Mouse (Mus musculus) heart, embryonic 14.5 days (tissue): ENCODE measurements around the gene Gpr135. TPM values are rescaled to one million over a fixed set of nuclear protein-coding genes. Genes with fewer than 3 reads are reported as not detected.
A peak's percentile ranks its signal among the peaks of the same experiment; 100 is the strongest.

Source experiments
- ATAC-seq: fragments of 200-750 bp; cut with Nextera tagmentation; 2 replicates; pipeline ENCODE4 v1.8.0; 2017; ENCODE audit warnings: low read depth, moderate TSS enrichment; ENCODE audit not compliant: insufficient number of reproducible peaks, insufficient read depth, low FRiP score
- H3K27ac ChIP-seq, 2 experiments: fragments of 200-500 bp in 1 of 2; fragments of 300-500 bp in 1 of 2; sonication (generic) in 1 of 2; replicated peaks in 1 of 2; 2 replicates each; pipeline ENCODE4 v1.5.1; 2012 to 2014; ENCODE audit warnings: low read depth in 2 of 2, low read length in 2 of 2, control low read depth in 1 of 2, mild to moderate bottlenecking in 1 of 2, mixed read lengths in 1 of 2; ENCODE audit not compliant: control insufficient read depth in 1 of 2, insufficient read depth in 1 of 2
- H3K27me3 ChIP-seq: fragments of 300-500 bp; sonication (generic); 2 replicates; pipeline ENCODE4 v1.6.1; 2014; ENCODE audit warnings: mild to moderate bottlenecking, low read length, control low read depth; ENCODE audit not compliant: control insufficient read depth, insufficient read depth
- H3K36me3 ChIP-seq: fragments of 300-500 bp; sonication (generic); 2 replicates; pipeline ENCODE4 v1.6.1; 2014; ENCODE audit warnings: mild to moderate bottlenecking, control low read depth, low read length, mixed read lengths; ENCODE audit not compliant: control insufficient read depth, insufficient read depth
- H3K4me1 ChIP-seq, 2 experiments: fragments of 200-500 bp in 1 of 2; fragments of 300-500 bp in 1 of 2; sonication (generic) in 1 of 2; 2 replicates each; pipeline ENCODE4 v1.6.1; 2012 to 2014; ENCODE audit warnings: low read length in 2 of 2, control low read depth in 1 of 2, mixed read lengths in 1 of 2; ENCODE audit not compliant: control insufficient read depth in 2 of 2, insufficient read depth in 2 of 2
- H3K4me2 ChIP-seq: fragments of 300-500 bp; sonication (generic); 2 replicates; pipeline ENCODE4 v1.6.1; 2014; ENCODE audit warnings: mild to moderate bottlenecking, low read length
- H3K4me3 ChIP-seq, 2 experiments: fragments of 200-500 bp in 1 of 2; fragments of 300-500 bp in 1 of 2; sonication (generic) in 1 of 2; 2 replicates each; pipeline ENCODE4 v1.5.1; 2012 to 2014; ENCODE audit warnings: low read length in 2 of 2, mild to moderate bottlenecking in 2 of 2, control low read depth in 1 of 2, low read depth in 1 of 2, moderate library complexity in 1 of 2; ENCODE audit not compliant: control insufficient read depth in 1 of 2, insufficient read depth in 1 of 2
- H3K9ac ChIP-seq: fragments of 300-500 bp; sonication (generic); 2 replicates; pipeline ENCODE4 v1.6.1; 2014; ENCODE audit warnings: mild to moderate bottlenecking, low read length
- H3K9me3 ChIP-seq: fragments of 300-500 bp; sonication (generic); 2 replicates; pipeline ENCODE4 v1.6.1; 2016; ENCODE audit warnings: low read length, control low read depth; ENCODE audit not compliant: control insufficient read depth
- WGBS: fragments of 180-500 bp; shearing (Covaris S2); extraction: QIAGEN DNeasy Blood & Tissue Kit; methylation state at CpG from one replicate; pipeline ENCODE4 v1.1.7; 2014; 5-methylcytosine and 5-hydroxymethylcytosine counted together
- polyA plus RNA-seq: library from polyadenylated mRNA; unstranded; fragments of >200 nt; fragmentation: Nextera tagmentation; extraction: Ambion mirVana; gene quantifications from 2 replicates; pipeline ENCODE4 v1.2.1, GENCODE M21; 2014

The Gpr135 gene
- polyA plus RNA-seq: 0.69 and 0.82 TPM in 2 replicates

GRCm38 (mm10) chr12:72070327-72071269 lies at the start of gene Gpr135:
Gene Gpr135, minus strand, starts transcription at chr12:72071125.
- Histone ChIP-seq H3K9ac (peak within 1 kb of the TSS; percentile 69), H3K4me1 (peaks cover 0 to 7% of the 10 kb centered on the region in 2 experiments; a peak in 1 of 4 replicates), H3K27me3 (peaks cover 15% of the 10 kb centered on the region), H3K36me3 (peaks cover 16% of the 10 kb centered on the region; the same call in 1 of the 2 replicates), H3K4me2 (peak within 1 kb of the TSS; percentile 100), H3K27ac (no peak within 1 kb of the TSS), H3K4me3 (peak within 1 kb of the TSS; percentile 57 to 69), H3K9me3 (0 out of 2 replicates have a peak, but pooled peaks cover 3% of the 10 kb centered on the region)
- WGBS: under 1% methylated on average over 94 of the region's 94 CpGs
- peak; percentile 85 for ATAC-seq

DNA sequence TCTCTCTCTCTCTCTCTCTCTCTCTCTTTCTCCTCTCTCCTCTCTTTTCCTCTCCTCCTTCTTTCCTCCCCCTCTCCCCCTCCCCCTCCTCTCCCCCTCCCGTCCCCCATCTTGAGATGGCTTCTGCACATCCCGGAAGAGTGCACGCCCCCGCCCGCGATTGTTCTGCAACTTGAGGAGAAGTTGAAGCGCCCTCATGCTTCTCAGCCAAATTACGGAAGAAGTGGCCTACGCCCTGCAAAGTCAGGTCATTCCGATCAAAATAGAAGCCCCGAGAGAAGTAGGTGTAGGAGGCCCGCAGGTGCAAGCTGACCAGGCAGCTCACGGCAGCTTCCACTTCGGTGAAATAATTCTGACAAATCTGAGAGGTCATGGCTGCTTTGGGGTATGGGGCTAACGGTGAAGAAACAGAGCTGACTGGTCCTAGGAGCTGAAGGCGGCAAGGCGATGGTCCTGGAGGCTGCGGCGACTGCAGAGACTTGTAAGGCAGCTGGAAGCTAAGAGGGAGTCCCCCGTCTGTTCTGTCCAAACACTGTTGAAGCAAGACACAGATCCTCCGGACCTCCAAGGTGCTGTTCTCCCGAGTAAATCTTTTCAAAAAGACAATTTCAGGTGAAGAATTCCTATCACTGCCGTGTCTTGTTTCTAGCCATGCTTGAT lies 44.9 kb upstream of the Gpr135 start:
- Histone ChIP-seq H3K9ac (no peak overlapping the region), H3K4me1 (no peaks in the 10 kb centered on the region), H3K27ac (no peak overlapping the region), H3K4me2 (no peak overlapping the region), H3K4me3 (no peak overlapping the region), H3K36me3 (no peaks in the 10 kb centered on the region), H3K9me3 (no peaks in the 10 kb centered on the region), H3K27me3 (no peaks in the 10 kb centered on the region)
- ATAC-seq: no peak
- WGBS: 70% methylated on average over 21 of the region's 23 CpGs

DNA sequence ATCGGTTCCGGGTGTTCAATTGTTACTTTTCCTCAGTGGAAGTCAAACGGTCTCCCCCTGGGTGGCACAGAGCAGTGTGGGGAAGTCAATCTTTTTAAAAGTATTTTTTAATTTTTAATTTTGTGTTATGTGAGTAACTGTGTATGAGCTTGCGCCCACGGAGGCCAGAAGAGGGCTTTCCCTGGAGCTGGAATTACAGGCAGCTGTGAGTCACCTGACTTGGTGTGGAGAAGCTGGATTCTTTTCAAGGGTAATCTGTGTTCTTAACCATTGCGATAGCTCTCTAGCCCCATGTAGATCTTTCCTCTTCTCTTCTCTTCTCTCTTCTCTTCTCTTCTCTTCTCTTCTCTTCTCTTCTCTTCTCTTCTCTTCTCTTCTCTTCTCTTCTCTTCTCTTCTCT lies 44.2 kb upstream of the Gpr135 start:
- 62% methylated on average over 6 of the region's 6 CpGs for WGBS
- H3K4me1 ChIP-seq: no peaks in the 10 kb centered on the region
- no peak overlapping the region for H3K4me2 ChIP-seq
- no peak for ATAC-seq
- H3K9ac ChIP-seq: no peak overlapping the region
- H3K9me3 ChIP-seq: no peaks in the 10 kb centered on the region
- H3K36me3 ChIP-seq: no peaks in the 10 kb centered on the region
- H3K4me3 ChIP-seq: no peak overlapping the region
- no peaks in the 10 kb centered on the region for H3K27me3 ChIP-seq
- no peak overlapping the region for H3K27ac ChIP-seq

DNA sequence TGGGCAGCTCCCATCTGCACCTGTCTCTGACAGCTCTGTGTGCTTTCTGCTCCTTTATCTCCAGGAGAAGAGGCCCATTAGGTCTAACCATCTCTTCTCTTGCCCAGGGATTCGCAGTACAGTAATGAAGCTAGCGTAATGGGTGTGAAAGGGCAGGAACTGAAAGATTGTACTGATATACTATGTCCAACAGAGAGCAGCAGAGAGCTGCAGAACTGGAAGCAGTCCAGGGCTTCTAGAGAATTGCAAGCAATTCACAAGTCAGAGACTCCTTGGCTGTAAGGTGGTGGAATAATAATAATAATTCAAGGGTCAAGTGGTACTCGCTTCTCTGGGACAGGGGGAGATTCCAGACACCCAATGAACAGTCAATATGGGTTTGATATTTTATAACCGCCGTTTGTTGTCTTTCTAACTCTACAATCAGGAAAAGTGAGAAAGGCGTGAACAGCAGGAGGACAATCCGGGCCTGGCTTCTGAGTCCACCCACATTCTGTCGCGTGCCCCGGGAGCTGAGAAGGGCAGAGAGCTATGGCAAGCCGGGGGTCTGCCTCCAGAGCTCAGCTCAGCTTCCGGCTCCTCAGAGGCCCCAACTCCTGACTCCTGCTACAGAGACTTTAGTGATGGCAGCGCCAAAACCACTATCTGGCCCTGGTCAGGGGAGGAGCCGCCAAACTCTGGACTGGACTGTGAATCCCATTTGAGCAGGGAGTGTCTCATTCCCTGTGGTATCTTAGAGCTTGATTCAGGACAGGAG lies 33.8 kb upstream of the Gpr135 start:
- Histone ChIP-seq H3K4me2 (peak overlapping the region; percentile 48), H3K9ac (peak overlapping the region; percentile 22; the same call in 1 of the 2 replicates)

GRCm38 (mm10) chr12:72104027-72104426 lies 33.1 kb upstream of the Gpr135 start:
- Histone ChIP-seq H3K4me1 (peaks cover 0 to 4% of the 10 kb centered on the region in 2 experiments; a peak in 1 of 4 replicates), H3K9me3 (no peaks in the 10 kb centered on the region), H3K9ac (no peak overlapping the region), H3K36me3 (peaks cover 26% of the 10 kb centered on the region), H3K27me3 (no peaks in the 10 kb centered on the region), H3K27ac (no peak overlapping the region), H3K4me2 (no peak overlapping the region), H3K4me3 (no peak overlapping the region)
- WGBS: 71% methylated on average over 5 of the region's 5 CpGs
- no peak for ATAC-seq

More for the DNA sequence above, 33.8 kb upstream of the Gpr135 start:
- Histone ChIP-seq H3K27me3 (no peaks in the 10 kb centered on the region), H3K4me3 (0 out of 4 replicates have a peak overlapping the region, but pooled peaks of 1 of the 2 experiments have one; percentile 2), H3K4me1 (peaks cover 0 to 4% of the 10 kb centered on the region in 2 experiments; a peak in 1 of 4 replicates), H3K9me3 (no peaks in the 10 kb centered on the region), H3K36me3 (peaks cover 19% of the 10 kb centered on the region), H3K27ac (no peak overlapping the region)
- WGBS: 16% methylated on average over 14 of the region's 14 CpGs
- 0 out of 2 replicates have a peak, but pooled peaks have one; percentile 26 for ATAC-seq

DNA sequence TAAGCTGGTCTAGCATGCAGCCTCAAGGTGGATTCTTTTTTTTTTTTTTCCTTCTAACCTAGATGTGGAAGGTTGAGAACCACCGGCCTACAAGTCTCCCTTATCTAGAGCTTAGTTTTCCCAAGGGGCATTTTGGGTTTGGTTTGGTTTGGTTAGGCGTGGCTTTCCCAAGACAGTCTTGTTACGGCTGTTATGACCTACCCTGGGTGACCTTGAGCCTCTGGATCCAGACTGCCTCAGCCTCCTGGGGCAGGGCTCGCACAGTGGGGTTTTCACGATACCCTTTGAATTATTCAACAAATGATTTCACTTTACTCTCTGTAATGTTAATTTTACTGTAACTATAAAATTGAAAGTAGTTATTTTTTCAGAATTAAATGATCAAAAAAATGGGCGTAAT lies 31.9 kb upstream of the Gpr135 start:
- 83% methylated on average over 6 of the region's 6 CpGs for WGBS
- no peak for ATAC-seq
- H3K9ac ChIP-seq: no peak overlapping the region
- no peak overlapping the region for H3K4me3 ChIP-seq
- no peak overlapping the region for H3K4me2 ChIP-seq
- H3K36me3 ChIP-seq: peaks cover 33% of the 10 kb centered on the region
- H3K27me3 ChIP-seq: no peaks in the 10 kb centered on the region
- no peak overlapping the region for H3K27ac ChIP-seq
- H3K4me1 ChIP-seq: peaks cover 0 to 4% of the 10 kb centered on the region in 2 experiments; a peak in 1 of 4 replicates
- no peaks in the 10 kb centered on the region for H3K9me3 ChIP-seq

- no peaks in the 10 kb centered on the region for H3K9me3 ChIP-seq
- ATAC-seq: no peak
- H3K9ac ChIP-seq: no peak overlapping the region
- no peak overlapping the region for H3K4me3 ChIP-seq
- peaks cover 89% of the 10 kb centered on the region for H3K36me3 ChIP-seq
- WGBS: 98% methylated on average over 8 of the region's 8 CpGs
- no peak overlapping the region for H3K4me2 ChIP-seq
- no peaks in the 10 kb centered on the region for H3K4me1 ChIP-seq
- no peaks in the 10 kb centered on the region for H3K27me3 ChIP-seq
- H3K27ac ChIP-seq: no peak overlapping the region
Measured at GRCm38 (mm10) chr12:72096966-72097365, 26.0 kb upstream of the Gpr135 start.
